Mouse (Mus musculus) heart, embryonic 16.5 days (tissue): ENCODE results near the gene Fmn2. TPM values are rescaled to one million over a fixed set of nuclear protein-coding genes. Genes with fewer than 3 reads are reported as not detected.
A peak's percentile ranks its signal among the peaks of the same experiment; 100 is the strongest.

Source experiments
- ATAC-seq: fragments of 200-750 bp; cut with Nextera tagmentation; replicated peaks from 2 replicates; pipeline ENCODE4 v1.8.0; 2017; ENCODE audit warnings: moderate number of reproducible peaks; ENCODE audit not compliant: insufficient read depth, low FRiP score; ENCODE audit errors: extremely low read depth
- H3K27ac ChIP-seq: fragments of 300-500 bp; sonication (generic); 2 replicates; pipeline ENCODE4 v1.5.1; 2014; ENCODE audit warnings: mild to moderate bottlenecking, low read length, control low read depth, moderate library complexity
- H3K27me3 ChIP-seq: fragments of 300-500 bp; sonication (generic); 2 replicates; pipeline ENCODE4 v1.6.1; 2014; ENCODE audit warnings: low read length, mixed read lengths; ENCODE audit not compliant: control insufficient read depth, insufficient read depth
- H3K36me3 ChIP-seq: fragments of 300-500 bp; sonication (generic); 2 replicates; pipeline ENCODE4 v1.6.1; 2014; ENCODE audit not compliant: control insufficient read depth, insufficient read depth
- H3K4me1 ChIP-seq: fragments of 300-500 bp; sonication (generic); 2 replicates; pipeline ENCODE4 v1.6.1; 2014; ENCODE audit warnings: low read length, mixed read lengths; ENCODE audit not compliant: control insufficient read depth, insufficient read depth
- H3K4me2 ChIP-seq: fragments of 300-500 bp; sonication (generic); 2 replicates; pipeline ENCODE4 v1.6.1; 2014; ENCODE audit warnings: low read depth, mild to moderate bottlenecking, control low read depth, low read length
- H3K4me3 ChIP-seq: fragments of 300-500 bp; sonication (generic); 2 replicates; pipeline ENCODE4 v1.5.1; 2014; ENCODE audit warnings: mild to moderate bottlenecking, control low read depth, low read length
- H3K9ac ChIP-seq: fragments of 300-500 bp; sonication (generic); 2 replicates; pipeline ENCODE4 v1.6.1; 2014; ENCODE audit warnings: low read length, control low read depth
- H3K9me3 ChIP-seq: fragments of 300-500 bp; sonication (generic); replicated peaks from 2 replicates; pipeline ENCODE4 v1.6.1; 2016; ENCODE audit warnings: low read length; ENCODE audit not compliant: control insufficient read depth
- WGBS: fragments of 180-500 bp; shearing (Covaris S2); extraction: QIAGEN DNeasy Blood & Tissue Kit; methylation state at CpG from one replicate; pipeline ENCODE4 v1.1.7; 2014; 5-methylcytosine and 5-hydroxymethylcytosine counted together
- polyA plus RNA-seq: library from polyadenylated mRNA; unstranded; fragments of >200 nt; fragmentation: Nextera tagmentation; extraction: Ambion mirVana; gene quantifications from 2 replicates; pipeline ENCODE4 v1.2.1, GENCODE M21; 2015

Fmn2 gene
- 0.17 and 0.25 TPM in 2 replicates for polyA plus RNA-seq

GRCm38 (mm10) chr1:174501661-174502030 is at the start of gene Fmn2:
TSS of gene Fmn2 (plus strand) at chr1:174501825.
- H3K36me3 ChIP-seq = no peaks in the 10 kb centered on the region
- peaks cover 10% of the 10 kb centered on the region; the same call in 1 of the 2 replicates for H3K27me3 ChIP-seq
- peak within 1 kb of the TSS; percentile 46 for H3K9ac ChIP-seq
- peak; percentile 93 for ATAC-seq
- H3K9me3 ChIP-seq = no peaks in the 10 kb centered on the region
- peak within 1 kb of the TSS; percentile 85 for H3K4me2 ChIP-seq
- H3K4me1 ChIP-seq = peaks cover 8% of the 10 kb centered on the region
- H3K27ac ChIP-seq = no peak within 1 kb of the TSS
- 0% methylated on average over 29 of the region's 29 CpGs for WGBS
- H3K4me3 ChIP-seq = peak within 1 kb of the TSS; percentile 54

GRCm38 (mm10) chr1:174455100-174455499 is 46.5 kb upstream of the Fmn2 start:
- ATAC-seq = no peak
- 76% methylated on average over 2 of the region's 2 CpGs for WGBS
- no peaks in the 10 kb centered on the region for H3K4me1 ChIP-seq

GRCm38 (mm10) chr1:174465385-174465784 is 36.2 kb upstream of the Fmn2 start:
- ATAC-seq = no peak
- Histone ChIP-seq H3K4me1 (no peaks in the 10 kb centered on the region), H3K36me3 (no peaks in the 10 kb centered on the region), H3K4me3 (no peak overlapping the region), H3K9me3 (no peaks in the 10 kb centered on the region), H3K27ac (no peak overlapping the region), H3K27me3 (no peaks in the 10 kb centered on the region), H3K9ac (no peak overlapping the region), H3K4me2 (no peak overlapping the region)
- WGBS = 58% methylated on average over 3 of the region's 3 CpGs

More at GRCm38 (mm10) chr1:174455100-174455499, 46.5 kb upstream of the Fmn2 start:
- H3K4me2 ChIP-seq = no peak overlapping the region
- H3K36me3 ChIP-seq = no peaks in the 10 kb centered on the region
- no peak overlapping the region for H3K4me3 ChIP-seq
- H3K9ac ChIP-seq = no peak overlapping the region
- H3K27ac ChIP-seq = no peak overlapping the region
- H3K27me3 ChIP-seq = no peaks in the 10 kb centered on the region
- no peaks in the 10 kb centered on the region for H3K9me3 ChIP-seq

GRCm38 (mm10) chr1:174466240-174466639 is 35.4 kb upstream of the Fmn2 start:
- Histone ChIP-seq H3K9me3 (no peaks in the 10 kb centered on the region), H3K9ac (no peak overlapping the region), H3K4me1 (no peaks in the 10 kb centered on the region), H3K4me2 (no peak overlapping the region), H3K36me3 (no peaks in the 10 kb centered on the region), H3K4me3 (no peak overlapping the region), H3K27me3 (no peaks in the 10 kb centered on the region), H3K27ac (no peak overlapping the region)
- WGBS = 18% methylated on average over 2 of the region's 2 CpGs
- no peak for ATAC-seq

DNA sequence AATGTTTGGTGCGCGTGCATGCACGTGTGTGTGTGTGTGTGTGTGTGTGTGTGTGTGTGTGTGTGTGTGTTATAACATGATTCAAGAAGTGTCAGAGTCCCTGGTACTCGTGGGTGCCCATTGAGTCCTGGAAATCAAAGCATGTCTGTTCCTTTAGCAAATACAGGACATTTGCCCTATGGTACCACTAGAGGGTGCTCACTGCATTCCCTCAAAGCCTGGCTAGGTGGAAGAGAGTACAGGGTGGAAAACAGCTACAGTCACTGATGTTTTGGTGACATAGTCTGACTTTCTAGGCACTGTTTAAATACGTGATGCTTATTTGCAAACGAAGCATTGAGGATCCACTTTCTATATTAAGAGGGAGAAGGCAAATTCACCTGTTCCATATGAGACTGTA is 31.9 kb upstream of the Fmn2 start:
- Histone ChIP-seq H3K4me1 (no peaks in the 10 kb centered on the region), H3K4me2 (no peak overlapping the region), H3K4me3 (no peak overlapping the region), H3K27me3 (no peaks in the 10 kb centered on the region), H3K36me3 (no peaks in the 10 kb centered on the region), H3K27ac (no peak overlapping the region), H3K9ac (no peak overlapping the region), H3K9me3 (no peaks in the 10 kb centered on the region)
- no peak for ATAC-seq
- 5% methylated on average over 6 of the region's 6 CpGs for WGBS

DNA sequence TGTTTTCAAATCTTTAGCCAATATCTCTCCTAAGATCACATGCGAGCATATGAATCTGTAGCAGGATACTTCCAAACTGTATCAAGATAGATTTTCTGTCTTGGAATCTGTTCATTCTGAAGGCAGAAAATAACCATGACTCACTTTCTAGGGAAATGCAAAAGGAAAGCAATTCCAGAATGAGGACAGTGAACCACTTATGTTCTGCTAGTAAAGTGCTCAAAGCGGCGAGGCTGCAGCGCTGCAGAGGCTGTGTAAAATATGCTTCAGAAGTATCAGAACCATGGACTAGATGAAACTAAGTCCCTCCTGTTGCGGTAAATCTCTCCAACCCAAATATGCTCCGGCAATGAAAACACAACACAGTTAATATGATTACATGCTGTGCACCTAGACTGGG is 19.1 kb upstream of the Fmn2 start:
- H3K27me3 ChIP-seq = no peaks in the 10 kb centered on the region
- no peak overlapping the region for H3K27ac ChIP-seq
- no peak for ATAC-seq
- H3K4me1 ChIP-seq = no peaks in the 10 kb centered on the region
- H3K4me3 ChIP-seq = no peak overlapping the region
- 82% methylated on average over 6 of the region's 6 CpGs for WGBS
- H3K9me3 ChIP-seq = no peaks in the 10 kb centered on the region
- H3K4me2 ChIP-seq = no peak overlapping the region
- H3K9ac ChIP-seq = no peak overlapping the region
- no peaks in the 10 kb centered on the region for H3K36me3 ChIP-seq

GRCm38 (mm10) chr1:174500064-174500463 is 1.6 kb upstream of the Fmn2 start:
- Histone ChIP-seq H3K4me3 (no peak overlapping the region), H3K9ac (no peak overlapping the region), H3K4me1 (peaks cover 8% of the 10 kb centered on the region), H3K27ac (no peak overlapping the region), H3K4me2 (no peak overlapping the region), H3K36me3 (no peaks in the 10 kb centered on the region), H3K27me3 (peaks cover 10% of the 10 kb centered on the region; the same call in 1 of the 2 replicates), H3K9me3 (no peaks in the 10 kb centered on the region)
- 69% methylated on average over 4 of the region's 4 CpGs for WGBS
- no peak for ATAC-seq

GRCm38 (mm10) chr1:174501011-174501410 is 614 bp upstream of the Fmn2 start:
- Histone ChIP-seq H3K27ac (no peak overlapping the region), H3K4me2 (no peak overlapping the region), H3K4me3 (no peak overlapping the region), H3K36me3 (no peaks in the 10 kb centered on the region), H3K27me3 (peaks cover 10% of the 10 kb centered on the region; the same call in 1 of the 2 replicates), H3K4me1 (peaks cover 8% of the 10 kb centered on the region), H3K9me3 (no peaks in the 10 kb centered on the region), H3K9ac (no peak overlapping the region)
- 76% methylated on average over 1 of the region's 1 CpGs for WGBS
- ATAC-seq = no peak

- ATAC-seq = peak; percentile 66; the same call in 1 of the 2 replicates
- under 1% methylated on average over 40 of the region's 40 CpGs for WGBS
- peak overlapping the region; percentile 46 for H3K9ac ChIP-seq
These were observed 613 bp downstream of the Fmn2 start for GRCm38 (mm10) chr1:174502031-174502845.

More at GRCm38 (mm10) chr1:174502031-174502845, 613 bp downstream of the Fmn2 start:
- Histone ChIP-seq H3K9me3 (no peaks in the 10 kb centered on the region), H3K4me3 (peak overlapping the region; percentile 54), H3K27ac (no peak overlapping the region), H3K27me3 (peaks cover 10% of the 10 kb centered on the region; the same call in 1 of the 2 replicates), H3K36me3 (no peaks in the 10 kb centered on the region), H3K4me1 (peaks cover 8% of the 10 kb centered on the region), H3K4me2 (peak overlapping the region; percentile 85)
